Mouse (Mus musculus): ENCODE results near the gene Supt6. TPM values are rescaled to one million over a fixed set of nuclear protein-coding genes. Genes with fewer than 3 reads are reported as not detected.

Supt6 gene
- polyA plus RNA-seq, 1 experiment = 30.7 TPM

DNA sequence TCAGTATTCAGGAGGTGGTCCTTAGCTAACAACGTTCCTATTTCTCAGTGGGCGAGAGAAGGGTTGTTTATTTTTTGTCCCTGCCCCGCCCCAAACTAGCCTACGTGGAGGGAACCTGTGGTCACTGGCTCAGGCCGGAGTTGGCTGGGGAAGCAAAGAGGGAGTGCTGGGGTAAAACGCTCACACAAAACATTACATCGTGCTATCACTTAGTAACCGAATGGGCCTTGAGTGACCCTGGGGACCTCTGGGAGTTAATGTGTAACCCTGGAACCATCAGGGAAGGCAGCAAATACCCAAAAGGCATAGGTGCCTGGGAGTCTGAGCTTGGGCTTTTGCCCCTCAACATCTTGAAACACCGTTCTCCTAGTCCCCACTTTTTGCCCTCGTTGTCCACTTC, 68.3 kb downstream of the Supt6 start:
- no peaks in the 10 kb centered on the region; the same call in none of the 2 replicates for H3K4me1 ChIP-seq (ENCODE audit: control insufficient read depth, insufficient read depth, low read length)
- H3K27ac ChIP-seq (ENCODE audit: control insufficient read depth, insufficient read depth, low read depth, low read length, poor library complexity) = peak overlapping the region; percentile 97
- peak overlapping the region; percentile 96 for H3K4me3 ChIP-seq (replicated peaks; ENCODE audit: control insufficient read depth, low read depth, low read length)
- under 1% methylated on average over 10 of the region's 10 CpGs for WGBS
- no peak for TF ChIP-seq POLR2A (IDR thresholded peaks at IDR 0.05; ENCODE audit: borderline replicate concordance, control insufficient read depth, low read depth, low read length)
- no peak for TF ChIP-seq CTCF (IDR thresholded peaks at IDR 0.05; ENCODE audit: control insufficient read depth, insufficient read depth, low read length)

GRCm38 (mm10) chr11:78176905-78177331, 68.9 kb downstream of the Supt6 start:
- Histone ChIP-seq H3K4me3 (replicated peaks; ENCODE audit: control insufficient read depth, low read depth, low read length) (peak overlapping the region; percentile 96), H3K27ac (ENCODE audit: control insufficient read depth, insufficient read depth, low read depth, low read length, poor library complexity) (peak overlapping the region; percentile 97), H3K4me1 (ENCODE audit: control insufficient read depth, insufficient read depth, low read length) (no peaks in the 10 kb centered on the region; the same call in none of the 2 replicates)
- TF ChIP-seq POLR2A (IDR thresholded peaks at IDR 0.05; ENCODE audit: borderline replicate concordance, control insufficient read depth, low read depth, low read length) = no peak
- no peak for TF ChIP-seq CTCF (IDR thresholded peaks at IDR 0.05; ENCODE audit: control insufficient read depth, insufficient read depth, low read length)
- under 1% methylated on average over 23 of the region's 23 CpGs for WGBS

GRCm38 (mm10) chr11:78176402-78176862, 69.4 kb downstream of the Supt6 start, which contains the start of the genes Nek8 and Tlcd1:
TSS of gene Nek8 (minus strand) at chr11:78176675.
TSS of gene Tlcd1 (plus strand) at chr11:78176711.
- under 1% methylated on average over 32 of the region's 32 CpGs for WGBS
- H3K27ac ChIP-seq (ENCODE audit: control insufficient read depth, insufficient read depth, low read depth, low read length, poor library complexity) = peak within 1 kb of the TSS; percentile 97
- H3K4me3 ChIP-seq (replicated peaks; ENCODE audit: control insufficient read depth, low read depth, low read length) = peak within 1 kb of the TSS; percentile 96
- H3K4me1 ChIP-seq (ENCODE audit: control insufficient read depth, insufficient read depth, low read length) = no peaks in the 10 kb centered on the region; the same call in none of the 2 replicates
- TF ChIP-seq CTCF (IDR thresholded peaks at IDR 0.05; ENCODE audit: control insufficient read depth, insufficient read depth, low read length) = no peak
- TF ChIP-seq POLR2A (IDR thresholded peaks at IDR 0.05; ENCODE audit: borderline replicate concordance, control insufficient read depth, low read depth, low read length) = peak; percentile 34; the same call in 1 of the 2 replicates

- TF ChIP-seq CTCF (IDR thresholded peaks at IDR 0.05; ENCODE audit: control insufficient read depth, insufficient read depth, low read length) (no peak), POLR2A (IDR thresholded peaks at IDR 0.05; ENCODE audit: borderline replicate concordance, control insufficient read depth, low read depth, low read length) (no peak)
- under 1% methylated on average over 10 of the region's 10 CpGs for WGBS
- Histone ChIP-seq H3K4me3 (replicated peaks; ENCODE audit: control insufficient read depth, low read depth, low read length) (peak overlapping the region; percentile 96), H3K27ac (ENCODE audit: control insufficient read depth, insufficient read depth, low read depth, low read length, poor library complexity) (peak overlapping the region; percentile 97), H3K4me1 (ENCODE audit: control insufficient read depth, insufficient read depth, low read length) (no peaks in the 10 kb centered on the region; the same call in none of the 2 replicates)
Observed at GRCm38 (mm10) chr11:78175771-78176401, 69.9 kb downstream of the Supt6 start.

DNA sequence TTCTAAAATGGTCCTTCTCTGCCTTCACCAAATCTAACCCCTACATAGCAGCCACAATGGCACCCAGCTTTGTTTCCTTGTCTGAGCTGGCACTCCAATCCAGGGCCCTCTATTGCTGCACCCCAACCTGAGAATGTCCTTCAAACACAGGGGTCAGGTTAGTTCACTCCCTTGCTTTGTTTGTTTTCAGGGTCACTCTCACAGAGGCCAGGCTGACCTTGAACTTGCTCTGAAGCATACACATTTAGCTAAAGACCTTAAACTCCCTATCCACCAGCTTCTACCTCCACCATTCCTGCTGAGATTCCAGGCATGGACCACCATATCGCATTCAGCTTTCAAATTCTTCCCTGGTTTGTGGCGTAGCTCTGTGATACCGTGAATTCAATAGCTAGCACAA, 71.3 kb downstream of the Supt6 start:
- Histone ChIP-seq H3K4me3 (replicated peaks; ENCODE audit: control insufficient read depth, low read depth, low read length) (no peak overlapping the region), H3K4me1 (ENCODE audit: control insufficient read depth, insufficient read depth, low read length) (no peaks in the 10 kb centered on the region; the same call in none of the 2 replicates), H3K27ac (ENCODE audit: control insufficient read depth, insufficient read depth, low read depth, low read length, poor library complexity) (no peak overlapping the region)
- TF ChIP-seq CTCF (IDR thresholded peaks at IDR 0.05; ENCODE audit: control insufficient read depth, insufficient read depth, low read length) (no peak), POLR2A (IDR thresholded peaks at IDR 0.05; ENCODE audit: borderline replicate concordance, control insufficient read depth, low read depth, low read length) (no peak)
- 95% methylated on average over 3 of the region's 3 CpGs for WGBS

GRCm38 (mm10) chr11:78172748-78173383, 72.9 kb downstream of the Supt6 start:
- Histone ChIP-seq H3K4me1 (ENCODE audit: control insufficient read depth, insufficient read depth, low read length) (peaks cover 3% of the 10 kb centered on the region; the same call in 1 of the 2 replicates), H3K4me3 (replicated peaks; ENCODE audit: control insufficient read depth, low read depth, low read length) (no peak overlapping the region), H3K27ac (ENCODE audit: control insufficient read depth, insufficient read depth, low read depth, low read length, poor library complexity) (no peak overlapping the region)
- TF ChIP-seq CTCF (IDR thresholded peaks at IDR 0.05; ENCODE audit: control insufficient read depth, insufficient read depth, low read length) (no peak), POLR2A (IDR thresholded peaks at IDR 0.05; ENCODE audit: borderline replicate concordance, control insufficient read depth, low read depth, low read length) (no peak)
- WGBS = 87% methylated on average over 19 of the region's 19 CpGs

- 89% methylated on average over 16 of the region's 16 CpGs for WGBS
- Histone ChIP-seq H3K4me1 (ENCODE audit: control insufficient read depth, insufficient read depth, low read length) (peaks cover 3% of the 10 kb centered on the region; the same call in 1 of the 2 replicates), H3K27ac (ENCODE audit: control insufficient read depth, insufficient read depth, low read depth, low read length, poor library complexity) (no peak overlapping the region), H3K4me3 (replicated peaks; ENCODE audit: control insufficient read depth, low read depth, low read length) (no peak overlapping the region)
- TF ChIP-seq CTCF (IDR thresholded peaks at IDR 0.05; ENCODE audit: control insufficient read depth, insufficient read depth, low read length) (no peak), POLR2A (IDR thresholded peaks at IDR 0.05; ENCODE audit: borderline replicate concordance, control insufficient read depth, low read depth, low read length) (no peak)
Observed at GRCm38 (mm10) chr11:78172034-78172747, 73.6 kb downstream of the Supt6 start.

DNA sequence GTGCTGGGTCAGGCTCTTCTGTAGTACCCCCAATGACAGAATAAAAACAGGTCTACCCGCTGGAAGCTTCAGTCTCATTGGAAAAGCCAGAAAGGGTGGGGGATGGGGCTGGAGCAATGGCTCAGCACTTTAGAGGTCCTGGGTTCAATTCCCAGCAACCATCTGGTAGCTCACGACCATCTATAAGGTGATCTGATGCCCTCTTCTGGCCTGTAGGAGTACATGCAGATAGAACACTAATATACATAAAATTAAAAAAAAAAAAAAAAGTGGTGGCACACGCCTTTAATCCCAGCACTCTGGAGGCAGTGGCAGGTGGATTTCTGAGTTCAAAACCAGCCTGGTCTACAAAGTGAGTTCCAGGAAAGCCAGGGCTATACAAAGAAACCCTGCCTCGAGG, 74.5 kb downstream of the Supt6 start:
- peaks cover 3% of the 10 kb centered on the region; the same call in 1 of the 2 replicates for H3K4me1 ChIP-seq (ENCODE audit: control insufficient read depth, insufficient read depth, low read length)
- peak; percentile 17; the same call in 1 of the 2 replicates for TF ChIP-seq CTCF (IDR thresholded peaks at IDR 0.05; ENCODE audit: control insufficient read depth, insufficient read depth, low read length)
- TF ChIP-seq POLR2A (IDR thresholded peaks at IDR 0.05; ENCODE audit: borderline replicate concordance, control insufficient read depth, low read depth, low read length) = no peak
- WGBS = 51% methylated on average over 4 of the region's 4 CpGs
- no peak overlapping the region for H3K27ac ChIP-seq (ENCODE audit: control insufficient read depth, insufficient read depth, low read depth, low read length, poor library complexity)
- no peak overlapping the region for H3K4me3 ChIP-seq (replicated peaks; ENCODE audit: control insufficient read depth, low read depth, low read length)
